Mouse (Mus musculus): ENCODE results near the gene Siah2. TPM values are rescaled to one million over a fixed set of nuclear protein-coding genes. Genes with fewer than 3 reads are reported as not detected.
A peak's percentile ranks its signal among the peaks of the same experiment; 100 is the strongest.

Siah2 gene
- total RNA-seq, 2 experiments from 2014 or later, result 7.0 to 10.1 TPM

DNA sequence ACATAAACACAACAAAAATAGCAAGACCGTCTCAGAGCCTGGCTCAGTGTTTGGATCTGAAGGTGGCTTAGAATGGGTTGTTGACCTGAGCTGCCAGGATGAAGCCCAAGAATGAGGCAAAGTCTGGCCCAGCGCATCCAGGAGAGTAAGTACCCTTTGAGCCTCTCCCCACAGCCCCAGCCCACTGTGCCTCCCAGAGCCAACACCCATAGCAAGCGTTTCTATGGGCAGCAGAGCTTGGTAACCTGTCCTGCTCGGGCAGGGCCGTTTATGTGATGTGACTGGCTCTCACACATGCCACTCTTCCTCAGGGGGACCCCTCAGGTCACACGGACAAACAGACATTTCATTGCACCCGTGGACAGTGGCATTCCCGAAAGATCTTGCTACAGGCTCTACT lies 13.8 kb downstream of the Siah2 start:
- intact Hi-C loops (cut with DNase I; ENCODE audit: low total_unique reads), result no loop called here
- DNase-seq, result no peak

GRCm38 (mm10) chr3:58677615-58678014 lies 14.6 kb downstream of the Siah2 start:
- intact Hi-C loops (cut with DNase I; ENCODE audit: low total_unique reads), result no loop called here
- no peak for DNase-seq

GRCm38 (mm10) chr3:58673295-58673694 lies 18.9 kb downstream of the Siah2 start:
- intact Hi-C loops (cut with DNase I; ENCODE audit: low total_unique reads), result no loop called here

DNA sequence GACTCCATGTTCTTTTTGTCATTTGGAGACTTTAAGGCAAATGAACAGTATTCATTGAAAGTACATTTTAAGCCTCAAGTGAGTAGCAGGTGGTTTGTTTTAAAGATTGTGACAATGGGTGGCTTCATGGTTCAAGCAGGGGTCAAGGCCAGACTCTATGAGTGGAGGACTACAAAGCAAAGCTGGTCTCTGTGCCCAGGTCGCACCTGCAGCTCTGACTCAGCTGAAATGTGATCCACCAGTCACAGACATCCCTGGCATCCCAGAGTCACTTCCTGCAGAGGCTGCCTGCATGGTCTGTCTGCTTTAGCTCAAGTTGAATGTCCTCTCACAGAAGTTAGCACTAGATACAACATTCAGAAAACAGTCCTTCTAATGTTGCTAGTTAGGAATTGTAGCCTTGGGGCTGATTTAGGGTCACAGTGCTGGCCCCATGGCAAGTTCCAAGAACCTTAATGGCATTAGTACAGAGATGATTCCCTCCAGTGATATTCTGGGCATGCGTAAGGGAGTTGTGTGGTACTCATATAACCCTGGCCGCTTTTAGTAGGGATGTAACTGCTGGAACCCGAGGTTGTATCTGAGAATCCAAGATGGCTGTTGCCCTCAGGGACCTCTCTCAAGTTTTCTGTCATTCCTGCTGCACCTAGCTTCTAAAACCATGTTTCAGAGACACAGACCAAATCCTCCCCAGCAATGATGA lies 19.6 kb downstream of the Siah2 start:
- intact Hi-C loops (cut with DNase I; ENCODE audit: low total_unique reads), result no loop called here
- DNase-seq, result no peak

More at GRCm38 (mm10) chr3:58673295-58673694, 18.9 kb downstream of the Siah2 start:
- DNase-seq, result no peak

- intact Hi-C loops (cut with DNase I; ENCODE audit: low total_unique reads), result no loop called here
- peak; percentile 60 for DNase-seq
Measured at GRCm38 (mm10) chr3:58671616-58672250, 20.5 kb downstream of the Siah2 start.

GRCm38 (mm10) chr3:58663970-58664369 lies 28.2 kb downstream of the Siah2 start:
- intact Hi-C loops (cut with DNase I; ENCODE audit: low total_unique reads), result no loop called here
- DNase-seq, result no peak

DNA sequence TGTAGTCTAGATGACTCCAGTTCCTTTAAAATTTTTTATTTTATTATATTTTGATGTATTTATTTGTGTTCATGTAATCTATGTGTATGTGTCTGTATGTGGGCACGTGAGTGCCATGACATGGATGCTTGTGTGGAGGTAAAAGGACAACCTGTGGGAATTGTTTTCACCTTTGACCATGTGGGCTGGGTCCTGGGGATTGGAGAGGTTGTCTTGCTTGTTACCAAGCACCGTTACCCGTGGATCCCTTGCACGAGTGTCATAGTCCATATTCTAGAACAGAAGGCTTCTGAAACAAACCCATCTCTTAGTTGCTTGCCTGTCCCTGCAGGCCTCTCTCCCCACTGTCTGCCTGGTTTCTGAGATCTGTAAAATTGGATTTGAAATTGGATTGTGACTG lies 31.6 kb downstream of the Siah2 start:
- intact Hi-C loops (cut with DNase I; ENCODE audit: low total_unique reads), result no loop called here
- no peak for DNase-seq

DNA sequence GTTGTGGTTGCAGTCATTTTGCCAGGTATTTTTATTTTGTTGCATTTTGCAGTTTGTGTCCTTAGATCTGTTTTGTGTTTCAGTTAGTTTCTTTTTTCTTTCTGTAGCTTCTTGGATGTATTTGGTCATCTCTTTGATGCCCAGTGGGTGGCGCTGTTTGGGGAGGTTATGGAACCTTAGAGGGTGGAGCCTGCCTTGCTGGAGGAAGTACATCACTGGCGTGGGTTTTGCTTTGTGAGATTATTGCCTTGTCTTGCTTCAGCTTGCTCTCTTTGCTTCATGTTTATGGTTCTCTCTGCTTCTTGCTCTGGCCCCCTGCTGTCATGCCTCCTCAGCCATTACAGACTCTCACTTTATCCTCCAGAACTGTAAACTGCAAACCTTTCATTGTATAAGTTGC lies 34.8 kb downstream of the Siah2 start:
- peak; percentile 54 for DNase-seq
- intact Hi-C loops (cut with DNase I; ENCODE audit: low total_unique reads), result loop anchor here (2.0 to 10.0 kb wide), 2 partner anchors 67 to 131 kb away; no protein-coding TSS in a partner anchor

GRCm38 (mm10) chr3:58655362-58656130 lies 36.7 kb downstream of the Siah2 start:
- intact Hi-C loops (cut with DNase I; ENCODE audit: low total_unique reads), result loop anchor here (2.0 to 10.0 kb wide), 2 partner anchors 69 to 133 kb away; no protein-coding TSS in a partner anchor
- peak; percentile 50 for DNase-seq

DNA sequence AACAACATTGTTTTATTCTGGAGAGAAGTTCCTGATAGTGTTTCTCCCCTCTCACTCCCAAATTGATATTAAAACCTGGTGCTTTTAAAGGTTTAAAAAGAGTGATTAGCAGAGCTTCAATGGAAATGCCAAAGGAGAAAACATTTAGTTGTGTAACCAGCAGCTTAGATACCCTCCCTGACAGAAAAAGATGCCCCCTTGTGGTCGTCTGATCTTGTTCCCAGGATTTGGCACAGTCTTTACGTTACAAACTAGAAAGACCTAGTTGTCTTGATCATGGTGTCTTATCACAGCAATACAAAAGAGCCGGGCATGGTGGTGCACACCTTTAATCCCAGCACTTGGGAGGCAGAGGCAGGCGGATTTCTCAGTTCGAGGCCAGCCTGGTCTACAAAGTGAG lies 38.3 kb downstream of the Siah2 start:
- DNase-seq, result peak; percentile 19
- intact Hi-C loops (cut with DNase I; ENCODE audit: low total_unique reads), result loop anchor here (10.0 kb wide), 1 partner anchor 71 kb away; no protein-coding TSS in a partner anchor

DNA sequence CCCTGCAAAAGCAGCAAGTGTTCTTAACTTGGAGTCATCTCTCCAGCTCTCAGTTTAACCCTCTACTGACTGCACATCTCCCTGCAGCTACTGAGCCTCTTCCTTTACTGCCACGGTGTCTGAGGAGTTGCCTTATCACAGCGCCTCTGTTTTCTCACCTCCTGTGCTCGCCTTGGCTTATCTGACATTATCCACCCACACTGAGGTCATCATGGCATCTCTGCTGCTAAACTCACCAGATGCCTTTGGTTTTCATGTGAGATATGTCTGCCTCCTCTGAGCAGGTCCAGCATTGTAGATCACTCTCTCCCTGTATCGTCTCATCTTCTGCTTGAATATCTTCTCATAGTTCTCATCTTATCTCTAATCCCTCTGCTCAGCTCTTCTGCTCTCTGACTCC lies 41.9 kb downstream of the Siah2 start:
- no peak for DNase-seq
- intact Hi-C loops (cut with DNase I; ENCODE audit: low total_unique reads), result loop anchor here (10.0 kb wide), 1 partner anchor 74 kb away; no protein-coding TSS in a partner anchor

GRCm38 (mm10) chr3:58647179-58647578 lies 45.0 kb downstream of the Siah2 start:
- DNase-seq, result no peak
- intact Hi-C loops (cut with DNase I; ENCODE audit: low total_unique reads), result no loop called here

DNA sequence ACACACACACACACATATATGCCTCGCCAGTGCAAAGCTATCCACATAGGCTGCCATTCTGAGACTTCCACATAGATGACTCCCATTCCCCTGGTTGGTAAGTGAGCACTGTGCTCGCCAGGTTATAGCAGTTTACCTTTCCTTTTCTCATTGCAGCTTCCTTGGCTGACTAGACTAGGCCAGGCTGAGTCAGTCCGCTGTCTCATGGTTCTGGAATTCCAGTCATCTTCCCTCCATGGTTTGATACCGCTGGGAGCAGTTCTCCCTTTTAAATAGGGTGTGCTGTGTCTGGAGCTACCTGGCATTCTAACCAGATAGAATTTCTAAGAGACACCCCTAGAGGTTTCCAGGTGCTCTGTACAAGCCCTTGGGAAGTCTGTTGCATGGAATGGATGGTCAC lies 46.0 kb downstream of the Siah2 start:
- intact Hi-C loops (cut with DNase I; ENCODE audit: low total_unique reads), result no loop called here
- no peak for DNase-seq

- DNase-seq, result peak; percentile 21
- intact Hi-C loops (cut with DNase I; ENCODE audit: low total_unique reads), result no loop called here
Measured at GRCm38 (mm10) chr3:58636406-58637295, 55.5 kb downstream of the Siah2 start, which contains the start of gene Erich6. Gene Erich6, minus strand, starts transcription at chr3:58637207.

DNA sequence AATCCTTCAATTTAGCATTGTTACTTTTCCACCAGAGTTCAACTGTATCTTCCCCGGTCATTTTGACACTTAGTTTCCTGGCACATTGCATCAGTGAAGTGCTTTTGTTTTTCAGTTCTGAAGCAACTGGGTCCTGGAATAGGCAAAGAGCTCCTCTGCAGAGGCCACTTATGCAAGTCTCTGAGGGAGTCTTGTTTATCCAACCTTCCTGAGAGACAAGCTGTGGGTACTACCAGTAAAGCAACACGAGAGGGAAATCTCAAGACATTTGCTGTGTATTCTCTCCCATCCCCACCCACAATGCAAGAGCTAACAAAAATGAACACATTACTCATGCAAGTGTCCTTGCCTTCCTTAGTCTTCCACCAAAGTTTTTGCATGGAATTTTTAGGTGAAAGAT lies 60.5 kb downstream of the Siah2 start:
- no peak for DNase-seq
- intact Hi-C loops (cut with DNase I; ENCODE audit: low total_unique reads), result no loop called here

DNA sequence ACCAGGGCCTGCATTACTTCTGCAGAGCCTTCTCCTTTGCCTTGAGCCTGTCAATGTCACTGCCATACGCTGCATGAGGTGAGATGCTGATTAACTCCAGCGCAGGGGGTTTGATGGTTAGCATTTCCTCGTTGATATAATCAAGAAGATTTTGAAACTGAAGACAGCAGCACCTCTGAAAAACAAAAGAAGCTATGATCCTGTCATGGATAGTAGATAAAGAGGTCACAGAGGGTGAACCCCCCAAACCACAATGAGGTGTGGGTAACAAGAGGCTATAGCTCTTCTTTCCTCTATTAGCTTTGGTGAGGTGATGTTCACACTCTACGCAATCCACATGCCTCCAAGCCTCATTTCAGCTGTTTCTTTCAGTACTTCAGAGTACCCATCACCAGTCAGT lies 67.2 kb downstream of the Siah2 start:
- no peak for DNase-seq
- intact Hi-C loops (cut with DNase I; ENCODE audit: low total_unique reads), result no loop called here

All from gastrocnemius, postnatal 14 days (tissue).